Mouse (Mus musculus) megakaryocyte, embryonic 14.5 days (primary cell): ENCODE data around the gene Bcl11b.

Source experiments
- FLI1 ChIP-seq: IDR thresholded peaks from 2 replicates; pipeline ENCODE4 v1.6.1; 2012; ENCODE audit warnings: low read length, inconsistent platforms, mixed read lengths
- GATA1 ChIP-seq: IDR thresholded peaks from 3 replicates; pipeline ENCODE4 v1.6.1; 2012; ENCODE audit warnings: mixed read lengths, low read length, inconsistent platforms, borderline replicate concordance

DNA sequence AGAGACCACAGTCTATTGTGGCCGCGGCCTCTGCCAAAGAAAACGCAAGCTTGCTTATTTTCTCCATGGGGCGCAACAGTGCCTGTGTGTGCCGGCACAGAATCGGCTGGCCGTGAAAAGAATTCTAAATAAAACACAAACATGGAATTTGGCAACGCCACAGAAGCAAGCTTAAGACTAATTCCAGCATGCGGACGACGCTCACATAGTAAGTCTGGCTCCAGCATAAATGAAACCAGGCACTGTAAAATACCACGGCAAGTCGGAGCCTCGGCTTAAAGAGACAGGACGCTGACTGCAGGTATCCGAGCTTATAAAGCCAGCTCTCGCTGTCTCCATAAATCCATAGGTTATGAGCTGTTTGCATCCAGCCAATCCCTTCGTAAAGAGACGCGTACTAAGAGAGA lies 51.1 kb downstream of the Bcl11b start:
- no peak for TF ChIP-seq FLI1
- no peak for TF ChIP-seq GATA1
